Mouse (Mus musculus): ENCODE results near the gene Slx1b. TPM values are rescaled to one million over a fixed set of nuclear protein-coding genes. Genes with fewer than 3 reads are reported as not detected.

Slx1b gene
- polyA plus RNA-seq, 1 experiment from 2014 or later, result 10.6 TPM

GRCm38 (mm10) chr7:126676207-126676606 is 19.4 kb downstream of the Slx1b start, which contains the start of gene Sult1a1:
Gene Sult1a1, minus strand, starts transcription at chr7:126676432.
- H3K4me1 ChIP-seq (ENCODE audit: control insufficient read depth, insufficient read depth, low read length), result no peaks in the 10 kb centered on the region
- no peak within 1 kb of the TSS for H3K4me2 ChIP-seq (ENCODE audit: low read length)
- H3K9ac ChIP-seq (replicated peaks; ENCODE audit: low read length), result no peak within 1 kb of the TSS
- no peaks in the 10 kb centered on the region for H3K9me3 ChIP-seq (ENCODE audit: control insufficient read depth, low read length)
- H3K27ac ChIP-seq (replicated peaks; ENCODE audit: low read depth, low read length), result no peak within 1 kb of the TSS
- H3K36me3 ChIP-seq (ENCODE audit: control insufficient read depth, insufficient read depth, low read length), result peaks cover 27% of the 10 kb centered on the region
- ATAC-seq (ENCODE audit: low FRiP score, low TSS enrichment) (no peak), DNase-seq (no peak)
- H3K4me3 ChIP-seq (replicated peaks; ENCODE audit: low read depth, low read length), result no peak within 1 kb of the TSS
- no peaks in the 10 kb centered on the region for H3K27me3 ChIP-seq (ENCODE audit: control insufficient read depth, insufficient read depth, low read length)
- 81% methylated on average over 1 of the region's 1 CpGs for WGBS

GRCm38 (mm10) chr7:126675104-126675503 is 20.5 kb downstream of the Slx1b start:
- H3K4me3 ChIP-seq (replicated peaks; ENCODE audit: low read depth, low read length), result no peak overlapping the region
- no peak overlapping the region for H3K9ac ChIP-seq (replicated peaks; ENCODE audit: low read length)
- no peaks in the 10 kb centered on the region for H3K27me3 ChIP-seq (ENCODE audit: control insufficient read depth, insufficient read depth, low read length)
- WGBS, result 94% methylated on average over 8 of the region's 8 CpGs
- H3K4me2 ChIP-seq (ENCODE audit: low read length), result no peak overlapping the region
- no peaks in the 10 kb centered on the region for H3K9me3 ChIP-seq (ENCODE audit: control insufficient read depth, low read length)
- no peak overlapping the region for H3K27ac ChIP-seq (replicated peaks; ENCODE audit: low read depth, low read length)
- H3K4me1 ChIP-seq (ENCODE audit: control insufficient read depth, insufficient read depth, low read length), result no peaks in the 10 kb centered on the region
- peaks cover 34% of the 10 kb centered on the region for H3K36me3 ChIP-seq (ENCODE audit: control insufficient read depth, insufficient read depth, low read length)
- DNase-seq, result no peak
- ATAC-seq (ENCODE audit: low FRiP score, low TSS enrichment), result no peak

GRCm38 (mm10) chr7:126672111-126672510 is 23.5 kb downstream of the Slx1b start:
- no peak overlapping the region for H3K4me2 ChIP-seq (ENCODE audit: low read length)
- no peak overlapping the region for H3K4me3 ChIP-seq (replicated peaks; ENCODE audit: low read depth, low read length)
- WGBS, result 93% methylated on average over 9 of the region's 9 CpGs
- DNase-seq (no peak), ATAC-seq (ENCODE audit: low FRiP score, low TSS enrichment) (no peak)
- no peak overlapping the region for H3K9ac ChIP-seq (replicated peaks; ENCODE audit: low read length)
- H3K27ac ChIP-seq (replicated peaks; ENCODE audit: low read depth, low read length), result no peak overlapping the region
- H3K4me1 ChIP-seq (ENCODE audit: control insufficient read depth, insufficient read depth, low read length), result no peaks in the 10 kb centered on the region
- no peaks in the 10 kb centered on the region for H3K9me3 ChIP-seq (ENCODE audit: control insufficient read depth, low read length)
- H3K27me3 ChIP-seq (ENCODE audit: control insufficient read depth, insufficient read depth, low read length), result no peaks in the 10 kb centered on the region
- peaks cover 37% of the 10 kb centered on the region for H3K36me3 ChIP-seq (ENCODE audit: control insufficient read depth, insufficient read depth, low read length)

- Histone ChIP-seq H3K9me3 (ENCODE audit: control insufficient read depth, low read length) (no peaks in the 10 kb centered on the region), H3K36me3 (ENCODE audit: control insufficient read depth, insufficient read depth, low read length) (peaks cover 49% of the 10 kb centered on the region), H3K9ac (replicated peaks; ENCODE audit: low read length) (no peak overlapping the region), H3K4me2 (ENCODE audit: low read length) (no peak overlapping the region), H3K27ac (replicated peaks; ENCODE audit: low read depth, low read length) (no peak overlapping the region), H3K27me3 (ENCODE audit: control insufficient read depth, insufficient read depth, low read length) (no peaks in the 10 kb centered on the region), H3K4me3 (replicated peaks; ENCODE audit: low read depth, low read length) (no peak overlapping the region), H3K4me1 (ENCODE audit: control insufficient read depth, insufficient read depth, low read length) (no peaks in the 10 kb centered on the region)
- DNase-seq (no peak), ATAC-seq (ENCODE audit: low FRiP score, low TSS enrichment) (no peak)
- WGBS, result 92% methylated on average over 3 of the region's 3 CpGs
Measured at GRCm38 (mm10) chr7:126670152-126670551, 25.4 kb downstream of the Slx1b start.

- Histone ChIP-seq H3K9ac (replicated peaks; ENCODE audit: low read length) (no peak overlapping the region), H3K4me2 (ENCODE audit: low read length) (no peak overlapping the region), H3K36me3 (ENCODE audit: control insufficient read depth, insufficient read depth, low read length) (peaks cover 64% of the 10 kb centered on the region), H3K27me3 (ENCODE audit: control insufficient read depth, insufficient read depth, low read length) (no peaks in the 10 kb centered on the region), H3K9me3 (ENCODE audit: control insufficient read depth, low read length) (no peaks in the 10 kb centered on the region), H3K4me3 (replicated peaks; ENCODE audit: low read depth, low read length) (no peak overlapping the region), H3K4me1 (ENCODE audit: control insufficient read depth, insufficient read depth, low read length) (no peaks in the 10 kb centered on the region), H3K27ac (replicated peaks; ENCODE audit: low read depth, low read length) (no peak overlapping the region)
- DNase-seq (no peak), ATAC-seq (ENCODE audit: low FRiP score, low TSS enrichment) (no peak)
- WGBS, result 92% methylated on average over 5 of the region's 5 CpGs
Measured at GRCm38 (mm10) chr7:126668452-126668851, 27.1 kb downstream of the Slx1b start.

GRCm38 (mm10) chr7:126667495-126668090 is 28.0 kb downstream of the Slx1b start:
- Histone ChIP-seq H3K4me1 (ENCODE audit: control insufficient read depth, insufficient read depth, low read length) (no peaks in the 10 kb centered on the region), H3K4me3 (replicated peaks; ENCODE audit: low read depth, low read length) (no peak overlapping the region), H3K4me2 (ENCODE audit: low read length) (no peak overlapping the region), H3K9me3 (ENCODE audit: control insufficient read depth, low read length) (no peaks in the 10 kb centered on the region), H3K36me3 (ENCODE audit: control insufficient read depth, insufficient read depth, low read length) (peaks cover 63% of the 10 kb centered on the region), H3K27me3 (ENCODE audit: control insufficient read depth, insufficient read depth, low read length) (no peaks in the 10 kb centered on the region), H3K27ac (replicated peaks; ENCODE audit: low read depth, low read length) (no peak overlapping the region), H3K9ac (replicated peaks; ENCODE audit: low read length) (no peak overlapping the region)
- ATAC-seq (ENCODE audit: low FRiP score, low TSS enrichment), result no peak
- 89% methylated on average over 9 of the region's 9 CpGs for WGBS
- no peak for DNase-seq

GRCm38 (mm10) chr7:126665269-126665668 is 30.3 kb downstream of the Slx1b start:
- Histone ChIP-seq H3K9me3 (ENCODE audit: control insufficient read depth, low read length) (no peaks in the 10 kb centered on the region), H3K4me1 (ENCODE audit: control insufficient read depth, insufficient read depth, low read length) (no peaks in the 10 kb centered on the region), H3K4me2 (ENCODE audit: low read length) (no peak overlapping the region), H3K4me3 (replicated peaks; ENCODE audit: low read depth, low read length) (no peak overlapping the region), H3K36me3 (ENCODE audit: control insufficient read depth, insufficient read depth, low read length) (peaks cover 46% of the 10 kb centered on the region), H3K9ac (replicated peaks; ENCODE audit: low read length) (no peak overlapping the region), H3K27me3 (ENCODE audit: control insufficient read depth, insufficient read depth, low read length) (no peaks in the 10 kb centered on the region), H3K27ac (replicated peaks; ENCODE audit: low read depth, low read length) (no peak overlapping the region)
- 98% methylated on average over 3 of the region's 3 CpGs for WGBS
- no peak for ATAC-seq (ENCODE audit: low FRiP score, low TSS enrichment)
- DNase-seq, result no peak

- no peak for ATAC-seq (ENCODE audit: low FRiP score, low TSS enrichment)
- no peak for DNase-seq
- Histone ChIP-seq H3K4me2 (ENCODE audit: low read length) (no peak overlapping the region), H3K9ac (replicated peaks; ENCODE audit: low read length) (no peak overlapping the region), H3K27me3 (ENCODE audit: control insufficient read depth, insufficient read depth, low read length) (no peaks in the 10 kb centered on the region), H3K36me3 (ENCODE audit: control insufficient read depth, insufficient read depth, low read length) (peaks cover 45% of the 10 kb centered on the region), H3K9me3 (ENCODE audit: control insufficient read depth, low read length) (no peaks in the 10 kb centered on the region), H3K4me3 (replicated peaks; ENCODE audit: low read depth, low read length) (no peak overlapping the region), H3K4me1 (ENCODE audit: control insufficient read depth, insufficient read depth, low read length) (no peaks in the 10 kb centered on the region), H3K27ac (replicated peaks; ENCODE audit: low read depth, low read length) (no peak overlapping the region)
- WGBS, result 84% methylated on average over 8 of the region's 8 CpGs
Measured at GRCm38 (mm10) chr7:126663646-126664045, 31.9 kb downstream of the Slx1b start.

GRCm38 (mm10) chr7:126659771-126660170 is 35.8 kb downstream of the Slx1b start:
- H3K36me3 ChIP-seq (ENCODE audit: control insufficient read depth, insufficient read depth, low read length), result peaks cover 20% of the 10 kb centered on the region
- no peaks in the 10 kb centered on the region for H3K4me1 ChIP-seq (ENCODE audit: control insufficient read depth, insufficient read depth, low read length)
- no peaks in the 10 kb centered on the region for H3K27me3 ChIP-seq (ENCODE audit: control insufficient read depth, insufficient read depth, low read length)
- no peak for ATAC-seq (ENCODE audit: low FRiP score, low TSS enrichment)
- no peak for DNase-seq
- H3K4me3 ChIP-seq (replicated peaks; ENCODE audit: low read depth, low read length), result no peak overlapping the region
- 87% methylated on average over 3 of the region's 3 CpGs for WGBS
- H3K4me2 ChIP-seq (ENCODE audit: low read length), result no peak overlapping the region
- H3K9ac ChIP-seq (replicated peaks; ENCODE audit: low read length), result no peak overlapping the region
- no peak overlapping the region for H3K27ac ChIP-seq (replicated peaks; ENCODE audit: low read depth, low read length)
- H3K9me3 ChIP-seq (ENCODE audit: control insufficient read depth, low read length), result no peaks in the 10 kb centered on the region

Measured in midbrain, embryonic 14.5 days (tissue).